Mouse (Mus musculus) lung, adult 2 months (tissue): ENCODE results near the gene Nudt6.

ENCODE experiments used
- CTCF ChIP-seq: fragments of 200-500 bp; IDR thresholded peaks from 2 replicates; pipeline ENCODE4 v1.5.1; 2011; ENCODE audit warnings: mild to moderate bottlenecking, low read length, control low read depth; ENCODE audit not compliant: insufficient read depth
- POLR2A ChIP-seq: fragments of 200-500 bp; IDR thresholded peaks from 2 replicates; pipeline ENCODE4 v1.6.1; 2011; ENCODE audit warnings: low read depth, mild to moderate bottlenecking, control low read depth, low read length, borderline replicate concordance; ENCODE audit errors: extremely low read depth

DNA sequence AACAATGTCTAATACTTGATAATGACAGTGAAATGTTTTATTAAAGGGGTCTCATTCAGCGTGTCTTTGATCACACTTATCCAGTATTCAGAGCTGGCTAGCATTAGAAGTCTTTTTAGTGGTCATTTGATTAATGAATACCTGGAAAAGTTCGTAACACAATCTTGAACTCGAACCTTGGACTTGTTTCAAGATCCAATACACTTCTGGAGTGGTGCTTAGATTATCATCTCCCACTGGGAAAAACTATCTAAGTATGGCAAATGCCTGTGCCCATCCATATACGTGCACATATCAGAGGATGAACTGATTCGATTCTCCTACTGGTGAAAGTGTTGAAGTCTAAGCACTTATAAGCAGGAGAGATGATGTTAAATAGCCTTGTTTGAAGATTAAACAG lies 1.7 kb downstream of the Nudt6 start:
- TF ChIP-seq CTCF (no peak), POLR2A (no peak)
